Mouse (Mus musculus) hindlimb bud, embryonic 11.5 days (tissue): ENCODE data around the gene Snx27.

Source experiments
- DNase-seq: peaks from one replicate; pipeline ENCODE4 v3.0.0-alpha.2; 2012; ENCODE audit warnings: low read depth, low spot score; ENCODE audit errors: extremely low spot score

Gene Snx27

DNA sequence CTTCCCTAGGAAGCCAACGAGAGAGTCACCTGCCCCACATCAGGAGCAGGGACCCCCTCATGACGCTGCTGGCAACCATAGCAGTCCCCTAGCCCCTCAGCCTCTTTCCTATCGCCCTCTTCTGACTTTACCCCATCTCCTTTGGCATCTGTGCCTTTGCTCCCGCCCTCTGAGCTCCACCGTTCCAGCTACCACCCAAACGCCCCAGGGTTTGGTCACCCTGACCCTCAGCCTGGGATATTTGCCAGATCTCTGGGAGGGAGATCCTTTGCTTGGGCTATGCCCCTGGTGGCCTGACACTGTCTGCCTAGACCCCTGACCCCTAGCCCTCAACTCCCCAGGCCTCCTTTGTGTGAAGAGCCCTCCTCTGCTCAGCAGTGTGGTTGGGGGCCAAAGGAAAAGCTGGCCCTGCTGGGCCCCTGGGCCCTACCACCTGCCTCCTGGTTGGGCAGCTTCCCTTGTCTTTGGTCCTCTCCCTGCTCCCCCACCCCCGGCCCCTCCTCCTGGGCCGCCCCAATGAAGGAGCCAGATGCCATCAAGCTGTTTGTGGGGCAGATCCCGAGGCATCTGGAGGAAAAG is 103.8 kb downstream of the Snx27 start:
- DNase-seq: no peak

- DNase-seq: no peak
Observed at GRCm38 (mm10) chr3:94477981-94478422, 104.5 kb downstream of the Snx27 start, which contains the start of gene Celf3. Gene Celf3, plus strand, starts transcription at chr3:94478295.

DNA sequence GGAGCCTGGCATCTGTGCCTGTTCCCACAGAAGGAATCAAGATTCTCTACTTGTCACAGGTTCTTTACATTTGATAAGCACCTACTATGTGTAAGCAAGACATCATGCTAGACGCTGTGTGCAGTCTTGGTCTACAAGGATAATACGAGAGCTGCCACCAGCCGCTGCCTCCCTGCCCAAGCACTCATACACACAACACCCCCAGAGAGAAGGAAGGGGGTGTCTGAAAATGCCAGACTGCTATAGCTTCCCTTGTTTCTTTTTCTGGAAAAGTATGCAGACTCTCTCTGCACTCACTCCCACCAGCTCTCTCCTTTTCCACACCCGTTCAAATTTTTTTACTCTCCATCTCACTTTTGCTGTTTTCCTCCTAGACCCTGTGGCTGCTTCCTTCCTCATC is 105.1 kb downstream of the Snx27 start:
- no peak for DNase-seq

DNA sequence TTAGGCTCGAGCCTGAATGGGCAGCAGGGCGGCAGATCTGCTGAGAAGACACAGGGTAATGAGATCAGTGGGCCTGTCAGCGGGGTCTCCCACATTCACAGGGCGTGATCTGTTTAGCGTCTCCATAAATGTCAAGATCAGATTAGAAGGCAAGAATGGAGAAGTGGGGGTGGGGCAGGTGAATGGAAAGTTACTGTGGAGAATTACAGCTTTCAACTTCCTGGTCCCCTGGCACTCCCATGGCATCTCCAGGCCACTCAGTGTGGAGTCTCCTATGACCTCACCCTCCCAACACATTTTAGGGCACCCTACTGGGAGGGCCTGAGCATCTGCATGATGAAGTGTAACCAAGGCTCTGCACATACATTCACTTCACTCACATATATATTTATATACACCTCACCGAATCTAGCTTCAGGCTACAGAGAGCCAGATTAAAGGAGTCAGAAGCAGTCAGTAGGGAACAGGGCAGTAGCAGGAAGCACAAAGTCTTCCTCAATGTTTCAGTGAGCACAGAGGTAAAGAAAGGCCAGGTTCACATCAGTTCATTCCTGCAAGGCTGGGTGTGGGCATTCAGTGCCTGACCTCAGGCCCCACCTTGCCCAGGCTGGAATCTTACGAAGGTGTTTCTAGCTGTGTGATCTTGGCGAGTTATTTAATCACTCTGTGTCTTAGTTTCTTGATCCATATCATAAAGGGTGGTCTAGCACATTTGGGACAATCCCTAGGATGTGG is 106.0 kb downstream of the Snx27 start:
- no peak for DNase-seq

GRCm38 (mm10) chr3:94473567-94474232 is 108.8 kb downstream of the Snx27 start:
- no peak for DNase-seq

- DNase-seq: no peak
Observed at GRCm38 (mm10) chr3:94473115-94473505, 109.4 kb downstream of the Snx27 start.

DNA sequence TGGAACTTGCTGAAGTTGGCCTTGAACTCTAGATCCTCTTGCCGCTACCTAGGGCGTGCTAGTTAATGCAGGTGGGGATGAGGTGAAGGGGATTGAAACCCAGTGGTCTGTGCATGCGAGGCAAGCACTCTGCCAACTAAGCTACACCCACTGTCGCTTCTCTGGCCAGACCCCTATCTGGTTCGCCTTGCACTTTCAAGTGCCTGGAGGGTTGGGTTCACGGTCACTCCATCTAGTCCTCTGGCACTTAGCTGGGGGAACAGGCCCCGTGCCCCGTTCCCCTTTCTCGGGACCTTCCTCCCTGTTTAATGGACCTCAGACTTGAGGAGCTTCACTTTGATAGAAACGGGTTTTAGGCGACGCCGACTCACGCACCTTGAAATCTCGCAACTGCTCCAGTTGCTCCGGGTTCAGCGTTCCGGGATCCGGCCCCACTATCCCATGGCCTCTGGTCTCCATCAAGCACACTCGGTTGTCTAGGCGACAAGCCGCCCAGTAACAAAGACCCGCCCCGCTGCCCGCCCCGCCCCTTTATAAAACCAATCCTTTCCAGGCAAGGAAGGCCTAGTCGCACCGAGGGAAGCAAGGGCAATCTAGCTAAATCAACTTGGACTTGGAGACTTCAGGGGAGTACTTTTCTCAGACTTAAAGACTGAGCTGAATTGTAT is 109.9 kb downstream of the Snx27 start:
- no peak for DNase-seq

DNA sequence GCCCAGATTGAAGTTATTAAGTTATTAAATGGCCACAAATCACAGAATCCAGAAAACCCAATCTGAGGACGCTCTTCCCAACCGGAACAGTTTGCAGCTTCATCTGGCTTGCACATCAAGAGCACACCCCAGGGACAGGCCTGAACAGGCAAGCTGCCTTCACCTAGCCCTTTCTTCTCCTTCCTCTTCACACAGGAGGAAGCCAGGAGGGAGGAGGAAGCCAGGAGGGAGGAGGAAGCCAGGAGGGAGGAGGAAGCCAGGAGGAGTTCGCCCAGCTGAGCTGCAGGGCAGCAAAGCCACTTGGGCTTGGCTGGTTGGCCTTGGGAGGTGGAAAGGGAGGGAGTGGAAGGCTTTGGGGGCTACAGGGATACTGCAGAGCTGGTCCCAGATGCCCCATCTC is 113.6 kb downstream of the Snx27 start:
- DNase-seq: no peak

- DNase-seq: no peak
Observed at GRCm38 (mm10) chr3:94465632-94466430, 116.7 kb downstream of the Snx27 start.

DNA sequence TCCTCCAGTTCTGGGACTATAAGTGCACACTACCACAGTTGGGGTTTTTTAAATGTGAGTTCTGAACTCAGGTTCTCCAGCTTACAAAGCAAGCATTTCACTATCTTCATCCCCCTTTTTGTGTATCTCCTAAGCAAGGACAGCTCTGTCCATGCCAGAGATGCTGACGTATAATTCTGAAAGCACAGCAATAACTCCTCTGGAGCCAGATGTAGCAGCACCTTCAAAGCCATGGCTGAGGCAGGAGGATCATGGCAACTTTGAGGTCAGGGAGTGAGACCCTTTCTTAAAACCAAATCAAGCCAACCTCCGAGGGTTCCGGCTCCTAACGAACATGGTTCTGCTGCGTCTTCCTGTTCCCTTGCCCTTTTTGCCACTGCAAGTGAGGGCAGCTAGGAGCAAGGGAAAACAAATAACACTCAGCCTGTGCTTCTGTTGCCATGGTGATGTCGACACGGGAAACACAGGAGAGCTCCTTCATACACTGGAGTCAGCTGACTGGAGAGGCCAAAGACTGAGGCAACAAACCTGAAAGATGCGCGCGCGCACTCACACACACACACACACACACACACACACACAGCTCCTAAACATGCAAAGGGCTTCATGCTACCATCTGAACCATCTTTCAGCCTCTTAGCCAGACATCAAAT is 118.5 kb downstream of the Snx27 start:
- no peak for DNase-seq

- no peak for DNase-seq
Observed at GRCm38 (mm10) chr3:94459834-94460233, 122.7 kb downstream of the Snx27 start.

GRCm38 (mm10) chr3:94457055-94457454 is 125.5 kb downstream of the Snx27 start:
- DNase-seq: no peak

- DNase-seq: peak; percentile 91
Observed at GRCm38 (mm10) chr3:94456529-94457000, 126.0 kb downstream of the Snx27 start.

GRCm38 (mm10) chr3:94449377-94449776 is 133.1 kb downstream of the Snx27 start:
- no peak for DNase-seq
